Mouse (Mus musculus) kidney, adult 2 months (tissue): ENCODE results near the gene Fbxl17.

Experiments used
- CTCF ChIP-seq: fragments of 200-500 bp; conservative IDR thresholded peaks from 2 replicates; pipeline ENCODE4 v1.5.1; 2011; ENCODE audit warnings: low read depth, mild to moderate bottlenecking, control low read depth, low read length, moderate library complexity, mixed read lengths; ENCODE audit not compliant: insufficient read depth, insufficient read length
- POLR2A ChIP-seq: fragments of 200-500 bp; IDR thresholded peaks from one replicate; pipeline ENCODE4 v1.6.1; 2011; ENCODE audit warnings: low read depth, low read length, control low read depth

- TF ChIP-seq CTCF, result no peak
- TF ChIP-seq POLR2A, result no peak
These were observed 128.8 kb downstream of the Fbxl17 start for GRCm38 (mm10) chr17:63370977-63371376.
